Mouse (Mus musculus): ENCODE data around the gene Prg4. TPM values are rescaled to one million over a fixed set of nuclear protein-coding genes. Genes with fewer than 3 reads are reported as not detected.

Gene Prg4
- polyA plus RNA-seq, 1 experiment from 2014 or later, result not detected

GRCm38 (mm10) chr1:150459599-150459998 is 6.4 kb downstream of the Prg4 start:
- Histone ChIP-seq H3K4me3 (ENCODE audit: inconsistent target) (no peak overlapping the region), H3K27ac (no peak overlapping the region), H3K79me2 (ENCODE audit: inconsistent target) (no peaks in the 10 kb centered on the region), H3K36me3 (ENCODE audit: inconsistent target) (no peaks in the 10 kb centered on the region)
- WGBS (ENCODE audit: missing documents), result 19% methylated on average over 3 of the region's 3 CpGs

GRCm38 (mm10) chr1:150458977-150459376 is 7.0 kb downstream of the Prg4 start:
- no peaks in the 10 kb centered on the region for H3K79me2 ChIP-seq (ENCODE audit: inconsistent target)
- no peak overlapping the region for H3K27ac ChIP-seq
- H3K4me3 ChIP-seq (ENCODE audit: inconsistent target), result no peak overlapping the region
- WGBS (ENCODE audit: missing documents), result 37% methylated on average over 5 of the region's 5 CpGs
- no peaks in the 10 kb centered on the region for H3K36me3 ChIP-seq (ENCODE audit: inconsistent target)

DNA sequence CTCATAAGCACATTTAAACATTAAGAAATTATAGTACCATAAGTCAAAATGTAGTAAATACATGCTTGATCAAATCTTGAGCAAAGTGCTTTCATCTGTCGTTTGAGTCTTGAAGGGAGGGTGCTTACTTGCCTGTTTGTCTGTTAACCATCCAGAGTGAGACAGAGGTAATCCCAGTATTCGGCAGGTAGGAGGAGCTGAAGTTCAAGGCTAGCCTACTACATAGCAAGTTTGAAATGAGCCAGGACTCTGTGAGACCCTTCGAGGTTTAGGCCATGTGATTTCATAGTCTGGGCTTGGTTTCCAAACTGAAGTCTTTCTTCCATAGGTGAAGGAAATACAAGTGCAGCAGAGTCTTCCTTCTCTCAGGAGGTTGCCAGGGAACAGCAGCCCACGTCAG is 24.2 kb downstream of the Prg4 start:
- Histone ChIP-seq H3K36me3 (ENCODE audit: inconsistent target) (peaks cover 97% of the 10 kb centered on the region), H3K79me2 (ENCODE audit: inconsistent target) (no peaks in the 10 kb centered on the region), H3K4me3 (ENCODE audit: inconsistent target) (no peak overlapping the region), H3K27ac (no peak overlapping the region)
- WGBS (ENCODE audit: missing documents), result 73% methylated on average over 4 of the region's 4 CpGs

GRCm38 (mm10) chr1:150438641-150439040 is 27.3 kb downstream of the Prg4 start:
- Histone ChIP-seq H3K36me3 (ENCODE audit: inconsistent target) (peaks cover 87% of the 10 kb centered on the region), H3K27ac (no peak overlapping the region), H3K79me2 (ENCODE audit: inconsistent target) (no peaks in the 10 kb centered on the region), H3K4me3 (ENCODE audit: inconsistent target) (no peak overlapping the region)
- 88% methylated on average over 3 of the region's 3 CpGs for WGBS (ENCODE audit: missing documents)

DNA sequence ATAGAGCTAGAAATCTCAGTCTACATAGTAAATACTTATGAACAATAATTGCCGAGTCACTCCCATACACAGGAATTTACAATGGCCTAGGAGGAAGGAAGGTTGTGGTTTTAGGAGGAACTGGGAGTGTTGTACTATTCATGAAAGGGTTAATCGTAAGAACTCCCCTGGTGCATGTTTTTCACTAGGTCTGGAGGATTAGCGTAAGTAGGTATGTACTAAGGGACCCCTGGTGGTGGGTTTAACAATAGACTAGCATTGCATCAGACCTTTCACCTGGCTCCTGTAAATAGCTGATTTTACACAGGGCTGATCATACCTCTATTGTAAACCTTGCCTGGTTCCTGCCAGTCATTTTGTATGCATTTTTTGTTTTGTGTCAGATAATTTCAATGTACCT is 39.7 kb downstream of the Prg4 start:
- 31% methylated on average over 3 of the region's 3 CpGs for WGBS (ENCODE audit: missing documents)
- peaks cover 94% of the 10 kb centered on the region for H3K36me3 ChIP-seq (ENCODE audit: inconsistent target)
- no peaks in the 10 kb centered on the region for H3K79me2 ChIP-seq (ENCODE audit: inconsistent target)
- no peak overlapping the region for H3K4me3 ChIP-seq (ENCODE audit: inconsistent target)
- no peak overlapping the region for H3K27ac ChIP-seq

DNA sequence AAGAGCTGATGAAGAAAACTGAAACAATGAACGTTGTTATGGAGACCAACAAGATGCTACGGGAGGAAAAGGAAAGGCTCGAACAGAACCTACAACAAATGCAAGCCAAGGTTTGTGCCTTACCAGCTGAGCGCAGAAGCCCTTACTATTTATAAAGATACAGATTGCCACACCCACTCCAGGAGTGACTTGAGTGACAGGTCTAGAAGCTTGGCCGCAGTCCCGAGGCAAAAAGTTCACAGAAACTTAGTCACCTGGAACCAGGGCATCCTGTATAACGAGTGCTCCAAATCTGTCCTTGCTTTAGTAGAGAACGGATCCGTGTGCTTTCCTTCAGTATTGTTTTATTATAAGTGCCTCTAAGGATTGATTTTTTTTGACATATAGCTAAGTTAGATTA is 40.3 kb downstream of the Prg4 start:
- H3K27ac ChIP-seq, result no peak overlapping the region
- H3K4me3 ChIP-seq (ENCODE audit: inconsistent target), result no peak overlapping the region
- WGBS (ENCODE audit: missing documents), result 86% methylated on average over 7 of the region's 9 CpGs
- peaks cover 94% of the 10 kb centered on the region for H3K36me3 ChIP-seq (ENCODE audit: inconsistent target)
- H3K79me2 ChIP-seq (ENCODE audit: inconsistent target), result no peaks in the 10 kb centered on the region

GRCm38 (mm10) chr1:150418426-150418825 is 47.5 kb downstream of the Prg4 start:
- 98% methylated on average over 4 of the region's 4 CpGs for WGBS (ENCODE audit: missing documents)
- Histone ChIP-seq H3K79me2 (ENCODE audit: inconsistent target) (no peaks in the 10 kb centered on the region), H3K4me3 (ENCODE audit: inconsistent target) (no peak overlapping the region), H3K36me3 (ENCODE audit: inconsistent target) (peaks cover 75% of the 10 kb centered on the region), H3K27ac (no peak overlapping the region)

GRCm38 (mm10) chr1:150416006-150416405 is 50.0 kb downstream of the Prg4 start:
- Histone ChIP-seq H3K4me3 (ENCODE audit: inconsistent target) (no peak overlapping the region), H3K79me2 (ENCODE audit: inconsistent target) (no peaks in the 10 kb centered on the region), H3K27ac (no peak overlapping the region), H3K36me3 (ENCODE audit: inconsistent target) (peaks cover 70% of the 10 kb centered on the region)
- 77% methylated on average over 3 of the region's 3 CpGs for WGBS (ENCODE audit: missing documents)

DNA sequence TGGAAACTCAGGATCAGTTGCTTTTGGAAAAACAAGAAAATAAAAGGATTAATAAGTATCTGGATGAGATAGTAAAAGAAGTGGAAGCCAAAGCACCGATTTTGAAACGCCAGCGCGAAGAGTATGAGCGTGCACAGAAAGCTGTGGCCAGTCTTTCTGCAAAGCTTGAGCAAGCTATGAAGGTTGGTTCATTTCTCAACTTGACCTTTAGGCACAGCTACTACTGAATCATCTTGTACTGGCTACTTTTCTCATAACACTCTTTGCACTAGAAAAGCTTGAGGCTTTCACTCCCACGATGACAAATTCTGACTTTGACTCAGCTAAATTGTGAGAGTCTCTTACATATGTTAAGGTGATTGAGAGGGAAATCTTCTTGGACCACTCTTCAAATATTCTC is 56.0 kb downstream of the Prg4 start:
- WGBS (ENCODE audit: missing documents), result 96% methylated on average over 6 of the region's 6 CpGs
- Histone ChIP-seq H3K79me2 (ENCODE audit: inconsistent target) (no peaks in the 10 kb centered on the region), H3K27ac (no peak overlapping the region), H3K36me3 (ENCODE audit: inconsistent target) (peaks cover 89% of the 10 kb centered on the region), H3K4me3 (ENCODE audit: inconsistent target) (no peak overlapping the region)

DNA sequence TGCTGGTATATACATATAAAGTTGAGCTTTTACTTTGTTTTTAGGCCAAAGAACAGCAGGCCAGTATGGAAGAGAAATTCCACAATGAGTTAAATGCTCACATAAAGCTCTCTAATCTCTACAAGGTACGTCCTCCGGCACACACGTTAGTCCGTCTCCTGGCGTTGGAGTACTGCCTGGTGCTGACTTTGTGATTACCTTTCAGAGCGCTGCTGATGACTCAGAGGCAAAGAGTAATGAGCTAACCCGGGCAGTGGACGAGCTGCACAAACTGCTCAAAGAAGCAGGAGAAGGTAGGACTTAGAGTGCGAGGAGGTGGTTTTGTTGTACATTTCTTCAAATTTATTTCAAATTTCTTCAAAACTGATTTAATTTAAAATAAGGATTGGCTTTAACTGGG is 58.7 kb downstream of the Prg4 start:
- Histone ChIP-seq H3K27ac (no peak overlapping the region), H3K79me2 (ENCODE audit: inconsistent target) (peaks cover 6% of the 10 kb centered on the region; the same call in 1 of the 2 replicates), H3K4me3 (ENCODE audit: inconsistent target) (no peak overlapping the region), H3K36me3 (ENCODE audit: inconsistent target) (peaks cover 68% of the 10 kb centered on the region)
- 97% methylated on average over 9 of the region's 9 CpGs for WGBS (ENCODE audit: missing documents)

- no peak overlapping the region for H3K4me3 ChIP-seq (ENCODE audit: inconsistent target)
- H3K36me3 ChIP-seq (ENCODE audit: inconsistent target), result peaks cover 53% of the 10 kb centered on the region
- 95% methylated on average over 3 of the region's 3 CpGs for WGBS (ENCODE audit: missing documents)
- peaks cover 33% of the 10 kb centered on the region for H3K79me2 ChIP-seq (ENCODE audit: inconsistent target)
- H3K27ac ChIP-seq, result no peak overlapping the region
These were observed 61.4 kb downstream of the Prg4 start for GRCm38 (mm10) chr1:150404555-150404954.

GRCm38 (mm10) chr1:150403914-150404313 is 62.1 kb downstream of the Prg4 start:
- Histone ChIP-seq H3K79me2 (ENCODE audit: inconsistent target) (peaks cover 40% of the 10 kb centered on the region), H3K4me3 (ENCODE audit: inconsistent target) (no peak overlapping the region), H3K27ac (no peak overlapping the region), H3K36me3 (ENCODE audit: inconsistent target) (peaks cover 53% of the 10 kb centered on the region)
- 86% methylated on average over 3 of the region's 3 CpGs for WGBS (ENCODE audit: missing documents)

Other genes starting within 250 kb of the Prg4 start
- not detected in 3 replicates for gene Pdc, start 146.7 kb downstream of the Prg4 start, polyA plus RNA-seq (2018)
- 134 to 338 TPM (median 134 TPM) in 3 replicates for gene Tpr, start 73.3 kb downstream of the Prg4 start, polyA plus RNA-seq (2018)
- 37.2 to 54.8 TPM (median 37.4 TPM) in 3 replicates for gene Odr4, start 73.1 kb downstream of the Prg4 start, polyA plus RNA-seq (2018)

Measured in macrophage (primary cell).